Mouse (Mus musculus) bone marrow, adult 2 months (tissue): ENCODE measurements around the gene Slit3.

Experiments
- CTCF ChIP-seq: fragments of 200-500 bp; IDR thresholded peaks from 2 replicates; pipeline ENCODE4 v1.5.1; 2011; ENCODE audit warnings: low read length, control low read depth; ENCODE audit not compliant: control insufficient read depth, insufficient read depth
- POLR2A ChIP-seq: fragments of 200-500 bp; IDR thresholded peaks from 2 replicates; pipeline ENCODE4 v1.6.1; 2011; ENCODE audit warnings: low read depth, mild to moderate bottlenecking, control low read depth, low read length, borderline replicate concordance; ENCODE audit not compliant: control insufficient read depth

- TF ChIP-seq POLR2A (no peak), CTCF (no peak)
Measured at GRCm38 (mm10) chr11:35698901-35699300, 577.9 kb downstream of the Slit3 start.
